Mouse (Mus musculus): ENCODE measurements around the gene Rreb1. TPM values are rescaled to one million over a fixed set of nuclear protein-coding genes. Genes with fewer than 3 reads are reported as not detected.

The Rreb1 gene
- polyA plus RNA-seq, 1 experiment from 2014 or later, result 2.0 TPM

- Histone ChIP-seq H3K4me3 (ENCODE audit: low read length) (no peak overlapping the region), H3K9me3 (ENCODE audit: control insufficient read depth, low read length) (no peaks in the 10 kb centered on the region), H3K9ac (ENCODE audit: low read depth, low read length) (no peak overlapping the region), H3K4me2 (ENCODE audit: low read length) (no peak overlapping the region), H3K27ac (ENCODE audit: low read depth, low read length) (no peak overlapping the region), H3K36me3 (ENCODE audit: control insufficient read depth, insufficient read depth, low read length) (peaks cover 47% of the 10 kb centered on the region), H3K27me3 (replicated peaks; ENCODE audit: control insufficient read depth, insufficient read depth, low read length) (no peaks in the 10 kb centered on the region), H3K4me1 (ENCODE audit: control insufficient read depth, insufficient read depth, low read depth, low read length) (peaks cover 9% of the 10 kb centered on the region)
- ATAC-seq, result no peak
- WGBS, result 94% methylated on average over 8 of the region's 8 CpGs
Observed at GRCm38 (mm10) chr13:37989701-37990100, 211.5 kb downstream of the Rreb1 start.

- peaks cover 9% of the 10 kb centered on the region for H3K4me1 ChIP-seq (ENCODE audit: control insufficient read depth, insufficient read depth, low read depth, low read length)
- 15% methylated on average over 10 of the region's 10 CpGs for WGBS
- no peak for ATAC-seq
Observed at GRCm38 (mm10) chr13:37992638-37993371, 214.6 kb downstream of the Rreb1 start.

GRCm38 (mm10) chr13:37993376-37993703 lies 215.1 kb downstream of the Rreb1 start:
- H3K9me3 ChIP-seq (ENCODE audit: control insufficient read depth, low read length), result no peaks in the 10 kb centered on the region
- WGBS, result under 1% methylated on average over 16 of the region's 17 CpGs
- no peak for ATAC-seq

More at GRCm38 (mm10) chr13:37992638-37993371, 214.6 kb downstream of the Rreb1 start:
- H3K4me3 ChIP-seq (ENCODE audit: low read length), result peak overlapping the region; percentile 86
- H3K36me3 ChIP-seq (ENCODE audit: control insufficient read depth, insufficient read depth, low read length), result peaks cover 25% of the 10 kb centered on the region
- no peaks in the 10 kb centered on the region for H3K9me3 ChIP-seq (ENCODE audit: control insufficient read depth, low read length)
- H3K9ac ChIP-seq (ENCODE audit: low read depth, low read length), result peak overlapping the region; percentile 93
- peak overlapping the region; percentile 76 for H3K4me2 ChIP-seq (ENCODE audit: low read length)
- no peak overlapping the region for H3K27ac ChIP-seq (ENCODE audit: low read depth, low read length)
- no peaks in the 10 kb centered on the region for H3K27me3 ChIP-seq (replicated peaks; ENCODE audit: control insufficient read depth, insufficient read depth, low read length)

GRCm38 (mm10) chr13:37993704-37994404 lies 215.7 kb downstream of the Rreb1 start, which contains the start of gene Ssr1:
TSS of gene Ssr1 (minus strand) at chr13:37994217.
- WGBS, result 1% methylated on average over 71 of the region's 89 CpGs
- no peaks in the 10 kb centered on the region for H3K27me3 ChIP-seq (replicated peaks; ENCODE audit: control insufficient read depth, insufficient read depth, low read length)

More at GRCm38 (mm10) chr13:37993376-37993703, 215.1 kb downstream of the Rreb1 start:
- Histone ChIP-seq H3K4me3 (ENCODE audit: low read length) (peak overlapping the region; percentile 86), H3K36me3 (ENCODE audit: control insufficient read depth, insufficient read depth, low read length) (peaks cover 20% of the 10 kb centered on the region), H3K9ac (ENCODE audit: low read depth, low read length) (peak overlapping the region; percentile 93), H3K4me1 (ENCODE audit: control insufficient read depth, insufficient read depth, low read depth, low read length) (peaks cover 9% of the 10 kb centered on the region), H3K4me2 (ENCODE audit: low read length) (peak overlapping the region; percentile 76), H3K27me3 (replicated peaks; ENCODE audit: control insufficient read depth, insufficient read depth, low read length) (no peaks in the 10 kb centered on the region), H3K27ac (ENCODE audit: low read depth, low read length) (peak overlapping the region; percentile 95)

GRCm38 (mm10) chr13:37994405-37994749 lies 216.2 kb downstream of the Rreb1 start:
- Histone ChIP-seq H3K4me1 (ENCODE audit: control insufficient read depth, insufficient read depth, low read depth, low read length) (peaks cover 9% of the 10 kb centered on the region), H3K27ac (ENCODE audit: low read depth, low read length) (peak overlapping the region; percentile 52; the same call in 1 of the 2 replicates), H3K9ac (ENCODE audit: low read depth, low read length) (peak overlapping the region; percentile 62), H3K9me3 (ENCODE audit: control insufficient read depth, low read length) (no peaks in the 10 kb centered on the region), H3K36me3 (ENCODE audit: control insufficient read depth, insufficient read depth, low read length) (peaks cover 11% of the 10 kb centered on the region), H3K27me3 (replicated peaks; ENCODE audit: control insufficient read depth, insufficient read depth, low read length) (no peaks in the 10 kb centered on the region), H3K4me3 (ENCODE audit: low read length) (peak overlapping the region; percentile 86), H3K4me2 (ENCODE audit: low read length) (peak overlapping the region; percentile 76)
- peak; percentile 71 for ATAC-seq
- 23% methylated on average over 7 of the region's 7 CpGs for WGBS

More at GRCm38 (mm10) chr13:37993704-37994404, 215.7 kb downstream of the Rreb1 start, which contains the start of gene Ssr1:
- Histone ChIP-seq H3K9me3 (ENCODE audit: control insufficient read depth, low read length) (no peaks in the 10 kb centered on the region), H3K9ac (ENCODE audit: low read depth, low read length) (peak within 1 kb of the TSS; percentile 93), H3K27ac (ENCODE audit: low read depth, low read length) (peak within 1 kb of the TSS; percentile 95), H3K36me3 (ENCODE audit: control insufficient read depth, insufficient read depth, low read length) (peaks cover 16% of the 10 kb centered on the region), H3K4me2 (ENCODE audit: low read length) (peak within 1 kb of the TSS; percentile 76), H3K4me3 (ENCODE audit: low read length) (peak within 1 kb of the TSS; percentile 86), H3K4me1 (ENCODE audit: control insufficient read depth, insufficient read depth, low read depth, low read length) (peaks cover 9% of the 10 kb centered on the region)
- peak; percentile 98 for ATAC-seq

- no peak overlapping the region for H3K9ac ChIP-seq (ENCODE audit: low read depth, low read length)
- no peaks in the 10 kb centered on the region for H3K9me3 ChIP-seq (ENCODE audit: control insufficient read depth, low read length)
- no peaks in the 10 kb centered on the region for H3K36me3 ChIP-seq (ENCODE audit: control insufficient read depth, insufficient read depth, low read length)
- WGBS, result 73% methylated on average over 3 of the region's 3 CpGs
- no peaks in the 10 kb centered on the region for H3K27me3 ChIP-seq (replicated peaks; ENCODE audit: control insufficient read depth, insufficient read depth, low read length)
- H3K4me3 ChIP-seq (ENCODE audit: low read length), result no peak overlapping the region
- H3K4me1 ChIP-seq (ENCODE audit: control insufficient read depth, insufficient read depth, low read depth, low read length), result no peaks in the 10 kb centered on the region; the same call in 1 of the 2 replicates
- no peak overlapping the region for H3K4me2 ChIP-seq (ENCODE audit: low read length)
- no peak for ATAC-seq
- H3K27ac ChIP-seq (ENCODE audit: low read depth, low read length), result no peak overlapping the region
Observed at GRCm38 (mm10) chr13:37999713-38000112, 221.5 kb downstream of the Rreb1 start.

Other genes starting within 250 kb of the Rreb1 start
- gene Ssr1, start 215.8 kb downstream of the Rreb1 start, polyA plus RNA-seq (2015; fragmentation: Nextera tagmentation; extraction: Ambion mirVana), result 66.5 and 67.3 TPM in 2 replicates